Mouse (Mus musculus): ENCODE measurements around the gene Gm15294.

The Gm15294 gene

GRCm38 (mm10) chrX:141875135-141875534 is at the start of gene Gm15294:
Gm15294 (minus strand) TSS chrX:141875235.
- DNase-seq (ENCODE audit: low read depth, low spot score): no peak

- no peak for DNase-seq (ENCODE audit: low read depth, low spot score)
These were observed 9.5 kb upstream of the Gm15294 start for GRCm38 (mm10) chrX:141884336-141885048.

GRCm38 (mm10) chrX:141874024-141874423 is 1.0 kb downstream of the Gm15294 start:
- DNase-seq (ENCODE audit: low read depth, low spot score): no peak

GRCm38 (mm10) chrX:141873597-141873996 is 1.4 kb downstream of the Gm15294 start:
- no peak for DNase-seq (ENCODE audit: low read depth, low spot score)

- no peak for DNase-seq (ENCODE audit: low read depth, low spot score)
These were observed 19.2 kb downstream of the Gm15294 start for GRCm38 (mm10) chrX:141855684-141856396.

All from 3T3-L1 (cell line).